Mouse (Mus musculus): Measurements from ENCODE around the gene Pax7. TPM values are rescaled to one million over a fixed set of nuclear protein-coding genes. Genes with fewer than 3 reads are reported as not detected.

The Pax7 gene
- not detected for total RNA-seq (2023)

GRCm38 (mm10) chr4:139833036-139833634 is at the start of gene Pax7:
TSS of gene Pax7 (minus strand) at chr4:139833528.

Other genes with a start within 250 kb of the Pax7 start
- gene Gm21969, start 230.3 kb downstream of the Pax7 start, total RNA-seq (2023) = not detected
- 10 to 100 TPM; 12.0 to 13.9 TPM for gene Aldh4a1, start 210.7 kb downstream of the Pax7 start, total RNA-seq (2023)
- not detected for gene Tas1r2, start 180.0 kb downstream of the Pax7 start, total RNA-seq (2023)
- gene Klhdc7a, start 134.5 kb upstream of the Pax7 start, total RNA-seq (2023) = under 1 TPM in 1 of 2 experiments, not detected in 1; 0.04 TPM

Measured in neutrophil, adult 83 days (primary cell).